Mouse (Mus musculus): ENCODE results near the gene 1600012H06Rik.
"Not testable (repeated sequence)": the region's sequence is repeated elsewhere in the genome, so short reads cannot be mapped to it uniquely, and the experiment has no call there.

DNA sequence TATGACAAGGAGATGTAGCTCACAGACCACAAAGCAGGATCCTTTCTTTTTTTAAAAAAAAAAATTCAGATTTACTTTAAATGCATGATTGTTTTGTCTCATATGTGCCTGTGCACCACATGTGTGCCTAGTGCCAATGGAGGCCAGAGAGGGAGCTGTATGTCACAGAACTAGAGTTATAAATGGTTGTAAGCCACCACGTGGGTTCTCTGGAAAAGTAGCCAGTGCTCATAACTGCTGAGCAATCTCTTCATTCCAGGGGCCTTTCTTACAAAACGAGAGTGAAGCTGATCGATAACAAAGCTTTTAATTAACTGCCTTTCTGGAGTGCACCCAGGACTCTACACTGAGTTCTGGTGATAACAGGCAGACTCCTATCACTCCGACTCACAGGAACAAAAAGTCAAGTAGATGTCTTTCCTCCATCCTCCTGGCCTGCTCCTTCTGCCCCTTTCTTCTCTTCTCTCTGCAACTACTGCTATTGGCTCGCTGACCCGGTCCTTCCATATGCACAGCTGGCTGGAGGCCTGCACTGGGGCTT lies 25.5 kb downstream of the 1600012H06Rik start:
- TF ChIP-seq CTCF (IDR thresholded peaks at IDR 0.05; ENCODE audit: low read depth); EP300 (optimal IDR thresholded peaks at IDR 0.05): not testable (repeated sequence)

Measured in stomach, postnatal 0 days (tissue).